7 mouse cellular contexts compared by ENCODE assay signal in the genomic region with DNA sequence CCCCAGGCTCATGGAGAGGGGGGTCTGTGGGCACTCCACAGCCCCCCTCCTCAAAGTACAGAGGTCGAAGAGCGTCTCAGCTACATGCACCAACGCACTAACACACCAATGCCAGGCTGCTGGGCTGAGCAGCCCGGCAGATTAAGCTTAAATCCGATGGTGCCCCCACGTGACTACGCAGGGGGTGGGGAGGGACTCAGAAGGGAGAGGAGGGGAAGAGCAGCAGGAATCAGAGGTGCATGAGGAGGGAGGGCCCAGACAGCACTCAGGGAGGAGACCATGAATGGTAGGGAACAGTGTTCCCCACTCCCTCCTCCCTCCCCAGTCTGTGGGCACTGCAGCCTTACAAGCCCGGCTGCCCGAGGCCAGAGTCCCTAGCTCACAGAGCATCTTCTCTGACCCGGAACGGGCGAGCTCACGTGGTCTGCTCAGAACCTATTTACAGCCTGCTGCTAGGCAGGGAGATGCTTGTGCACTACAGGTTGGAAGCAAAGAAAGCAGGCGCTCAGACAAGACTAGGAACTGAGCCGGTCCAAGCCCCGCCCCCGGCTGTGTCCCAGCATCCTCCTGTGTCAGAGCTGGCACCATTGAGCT. TPM values are rescaled to one million over a fixed set of nuclear protein-coding genes. Genes with fewer than 3 reads are reported as not detected.
DNase-seq lines count a peak whose midpoint lies in the region; ATAC-seq and TF ChIP-seq lines count a peak whose summit lies in the region.

No protein-coding gene starts in this region.

- H3K27me3 ChIP-seq in hindbrain, embryonic 14.5 days (ENCODE audit: control insufficient read depth, insufficient read depth, low read length) = no peaks in the 10 kb centered on the region
- no peaks in the 10 kb centered on the region for H3K27me3 ChIP-seq in neural tube, embryonic 13.5 days

- WGBS in hindbrain, embryonic 14.5 days = 24% methylated on average over 17 of the region's 17 CpGs
- 34% methylated on average over 17 of the region's 17 CpGs for WGBS in neural tube, embryonic 13.5 days

- ATAC-seq in hindbrain, embryonic 14.5 days (ENCODE audit: low FRiP score) = peak; percentile 47
- ATAC-seq in neural tube, embryonic 13.5 days (ENCODE audit: low read depth) = peak; percentile 22; the same call in 1 of the 2 replicates
- ATAC-seq in megakaryocyte-erythroid progenitor cell, adult 5-6 weeks (replicated peaks; ENCODE audit: low FRiP score, low TSS enrichment, poor library complexity, severe bottlenecking) = no peak

- no peak for TF ChIP-seq CTCF in cortical plate, adult 2 months (IDR thresholded peaks at IDR 0.05; ENCODE audit: extremely low read depth, insufficient read depth, low read length)

- H3K4me3 ChIP-seq in cortical plate, adult 2 months (ENCODE audit: insufficient read depth, low read length) = peak overlapping the region; percentile 20
- H3K4me3 ChIP-seq in hindbrain, embryonic 14.5 days (replicated peaks; ENCODE audit: low read length) = 0 out of 2 replicates have a peak overlapping the region, but pooled peaks have one; percentile 10
- H3K4me3 ChIP-seq in neural tube, embryonic 13.5 days = no peak overlapping the region

- H3K9ac ChIP-seq in hindbrain, embryonic 14.5 days = peak overlapping the region; percentile 46
- H3K9ac ChIP-seq in neural tube, embryonic 13.5 days = peak overlapping the region; percentile 5

- H3K4me2 ChIP-seq in hindbrain, embryonic 14.5 days (replicated peaks) = peak overlapping the region; percentile 48
- peak overlapping the region; percentile 34 for H3K4me2 ChIP-seq in neural tube, embryonic 13.5 days

- DNase-seq in brain, adult 2 months (ENCODE audit: low read depth, low spot score) = peak; percentile 92
- peak; percentile 62 for DNase-seq in hindbrain, embryonic 14.5 days (ENCODE audit: low spot score)
- DNase-seq in layer of hippocampus, postnatal 14 days (ENCODE audit: low spot score in 2 of 2) = peak; percentile 67 to 73
- DNase-seq in thymus, postnatal 0 days (ENCODE audit: low spot score) = no peak

- H3K36me3 ChIP-seq in hindbrain, embryonic 14.5 days (replicated peaks; ENCODE audit: control insufficient read depth, insufficient read depth) = no peaks in the 10 kb centered on the region; the same call in 1 of the 2 replicates
- H3K36me3 ChIP-seq in neural tube, embryonic 13.5 days = peaks cover 23% of the 10 kb centered on the region

- no peaks in the 10 kb centered on the region for H3K9me3 ChIP-seq in hindbrain, embryonic 14.5 days (ENCODE audit: control insufficient read depth, low read length)
- H3K9me3 ChIP-seq in neural tube, embryonic 13.5 days = no peaks in the 10 kb centered on the region

- peak; percentile 73 for TF ChIP-seq POLR2A in cortical plate, adult 2 months (IDR thresholded peaks at IDR 0.05; ENCODE audit: extremely low read depth, insufficient read depth, low read length)

- peaks cover 15% of the 10 kb centered on the region for H3K4me1 ChIP-seq in cortical plate, adult 2 months (ENCODE audit: control insufficient read depth, insufficient read depth, low read length)
- H3K4me1 ChIP-seq in hindbrain, embryonic 14.5 days (replicated peaks; ENCODE audit: control insufficient read depth, insufficient read depth, low read length) = peaks cover 32% of the 10 kb centered on the region
- peaks cover 54% of the 10 kb centered on the region for H3K4me1 ChIP-seq in neural tube, embryonic 13.5 days (replicated peaks)

- H3K27ac ChIP-seq in cortical plate, adult 2 months (ENCODE audit: insufficient read depth, low read length) = peak overlapping the region; percentile 6; the same call in 1 of the 2 replicates
- H3K27ac ChIP-seq in hindbrain, embryonic 14.5 days = peak overlapping the region; percentile 86
- H3K27ac ChIP-seq in neural tube, embryonic 13.5 days (replicated peaks) = peak overlapping the region; percentile 71

RNA-seq across cellular contexts. Expression of a gene that starts 6.7 kb away (rescaled TPM):
- polyA plus RNA-seq in cortical plate, adult 2 months (2012; rRNA removed) = 85.8 and 95.2 TPM in 2 replicates
- 5.0 and 5.4 TPM in 2 replicates for polyA plus RNA-seq in hindbrain, embryonic 14.5 days (2014; fragmentation: Nextera tagmentation; extraction: Ambion mirVana)
- total RNA-seq in layer of hippocampus, postnatal 14 days (2021) = 10 to 100 TPM; 36.3 to 41.7 TPM
- 4.9 and 7.2 TPM in 2 replicates for polyA plus RNA-seq in neural tube, embryonic 13.5 days (2015; fragmentation: Nextera tagmentation; extraction: Ambion mirVana)
- 6.9 and 8.9 TPM in 2 replicates for total RNA-seq in megakaryocyte-erythroid progenitor cell, adult 5-6 weeks (2014; fragmentation: Nextera tagmentation)
- 1.3 and 5.7 TPM in 2 replicates for total RNA-seq in megakaryocyte-erythroid progenitor cell, adult 5-6 weeks (2017)
- 1.9 and 2.1 TPM in 2 replicates for polyA plus RNA-seq in thymus, postnatal 0 days (2015; fragmentation: Nextera tagmentation; extraction: Ambion mirVana)

RNA-seq across cellular contexts. Expression of a gene that starts 24.5 kb away (rescaled TPM):
- 58.6 and 62.3 TPM in 2 replicates for polyA plus RNA-seq in cortical plate, adult 2 months (2012; rRNA removed)
- 44.2 and 46.9 TPM in 2 replicates for polyA plus RNA-seq in hindbrain, embryonic 14.5 days (2014; fragmentation: Nextera tagmentation; extraction: Ambion mirVana)
- total RNA-seq in layer of hippocampus, postnatal 14 days (2021) = 10 to 100 TPM; 40.9 to 52.0 TPM
- 55.5 and 58.7 TPM in 2 replicates for polyA plus RNA-seq in neural tube, embryonic 13.5 days (2015; fragmentation: Nextera tagmentation; extraction: Ambion mirVana)
- total RNA-seq in megakaryocyte-erythroid progenitor cell, adult 5-6 weeks (2014; fragmentation: Nextera tagmentation) = 127 and 188 TPM in 2 replicates
- total RNA-seq in megakaryocyte-erythroid progenitor cell, adult 5-6 weeks (2017) = 123 and 153 TPM in 2 replicates
- 93.7 and 103 TPM in 2 replicates for polyA plus RNA-seq in thymus, postnatal 0 days (2015; fragmentation: Nextera tagmentation; extraction: Ambion mirVana)

RNA-seq across cellular contexts. Expression of a gene that starts 34.5 kb away (rescaled TPM):
- polyA plus RNA-seq in cortical plate, adult 2 months (2012; rRNA removed) = 0.53 and 0.71 TPM in 2 replicates
- 0.46 and 0.96 TPM in 2 replicates for polyA plus RNA-seq in hindbrain, embryonic 14.5 days (2014; fragmentation: Nextera tagmentation; extraction: Ambion mirVana)
- under 1 TPM; 0.24 to 0.37 TPM for total RNA-seq in layer of hippocampus, postnatal 14 days (2021)
- not detected in 2 replicates for polyA plus RNA-seq in neural tube, embryonic 13.5 days (2015; fragmentation: Nextera tagmentation; extraction: Ambion mirVana)
- not detected in 2 replicates for total RNA-seq in megakaryocyte-erythroid progenitor cell, adult 5-6 weeks (2014; fragmentation: Nextera tagmentation)
- not detected in 2 replicates for total RNA-seq in megakaryocyte-erythroid progenitor cell, adult 5-6 weeks (2017)
- 0.15 and 0.17 TPM in 2 replicates for polyA plus RNA-seq in thymus, postnatal 0 days (2015; fragmentation: Nextera tagmentation; extraction: Ambion mirVana)

RNA-seq across cellular contexts. Expression of a gene that starts 43.4 kb away (rescaled TPM):
- 9.6 and 10.9 TPM in 2 replicates for polyA plus RNA-seq in cortical plate, adult 2 months (2012; rRNA removed)
- 164 and 190 TPM in 2 replicates for polyA plus RNA-seq in hindbrain, embryonic 14.5 days (2014; fragmentation: Nextera tagmentation; extraction: Ambion mirVana)
- 10 to 100 TPM; 11.3 to 14.1 TPM for total RNA-seq in layer of hippocampus, postnatal 14 days (2021)
- 248 and 255 TPM in 2 replicates for polyA plus RNA-seq in neural tube, embryonic 13.5 days (2015; fragmentation: Nextera tagmentation; extraction: Ambion mirVana)
- not detected in 2 replicates for total RNA-seq in megakaryocyte-erythroid progenitor cell, adult 5-6 weeks (2014; fragmentation: Nextera tagmentation)
- not detected in 2 replicates for total RNA-seq in megakaryocyte-erythroid progenitor cell, adult 5-6 weeks (2017)
- 24.4 and 32.8 TPM in 2 replicates for polyA plus RNA-seq in thymus, postnatal 0 days (2015; fragmentation: Nextera tagmentation; extraction: Ambion mirVana)

Comparison
In these comparisons a context has a peak if more than half of its experiments do, and no peak if none do; other contexts are left out.
1. H3K27ac ChIP-seq: peak in every context shown above with its lines; median percentile 86 in hindbrain, embryonic 14.5 days; 71 in neural tube, embryonic 13.5 days; 6 in cortical plate, adult 2 months.
2. RNA of a gene that starts 6.7 kb away (polyA plus RNA-seq): 85.8 to 95.2 TPM in cortical plate, adult 2 months; 4.9 to 7.2 TPM in neural tube, embryonic 13.5 days, 5.0 to 5.4 TPM in hindbrain, embryonic 14.5 days and 1.9 to 2.1 TPM in thymus, postnatal 0 days; every median in the first group is over 10 times any median in the second.